Mouse (Mus musculus): Measurements from ENCODE around the gene Myo1e. TPM values are rescaled to one million over a fixed set of nuclear protein-coding genes. Genes with fewer than 3 reads are reported as not detected.

Myo1e gene
- polyA plus RNA-seq, 1 experiment from 2014 or later, result 11.2 TPM

DNA sequence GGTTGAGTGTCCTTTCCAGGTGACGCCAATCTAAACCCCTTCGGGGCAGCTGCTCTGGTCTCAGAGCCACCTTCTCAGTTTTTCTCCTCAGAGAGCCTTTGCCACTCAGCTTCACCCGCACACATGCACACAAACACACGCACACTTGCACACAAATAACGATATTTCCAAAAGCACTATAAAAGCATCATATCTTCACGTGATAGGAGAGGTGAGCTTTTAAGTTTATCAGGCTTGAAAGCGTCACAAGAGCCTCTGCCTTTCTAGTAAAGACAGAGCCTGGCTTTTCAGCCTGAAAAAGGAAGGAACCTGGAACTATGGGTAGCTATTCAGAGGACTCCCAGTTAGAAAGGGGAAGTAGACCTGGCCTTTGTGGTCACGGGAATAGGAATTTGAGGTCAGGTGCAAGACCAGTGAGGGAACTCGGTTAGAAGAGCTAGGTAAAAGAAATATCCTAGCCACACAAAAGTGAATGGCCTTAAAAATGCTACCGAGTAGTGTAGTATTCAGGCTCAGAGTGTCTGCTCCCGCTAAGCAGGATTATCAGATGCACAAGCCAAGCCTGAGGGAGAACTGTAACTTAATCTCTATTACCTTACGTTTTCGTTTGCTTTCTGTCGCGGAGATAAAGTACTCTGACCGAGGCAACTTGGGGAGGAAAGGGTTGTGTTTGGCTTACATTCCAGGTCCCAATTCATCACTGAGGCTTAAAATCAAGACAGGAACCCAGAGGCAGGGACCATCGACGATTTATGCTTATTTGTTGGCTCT lies 178.0 kb downstream of the Myo1e start:
- no peak overlapping the region for H3K4me2 ChIP-seq (ENCODE audit: low read length)
- no peaks in the 10 kb centered on the region for H3K9me3 ChIP-seq (ENCODE audit: control insufficient read depth, low read length)
- H3K4me3 ChIP-seq (ENCODE audit: control insufficient read depth in 1 of 2, insufficient read depth in 1 of 2, low read depth in 1 of 2, low read length in 2 of 2), result no peak overlapping the region
- no peak overlapping the region for H3K9ac ChIP-seq (ENCODE audit: low read length)
- H3K36me3 ChIP-seq (ENCODE audit: control insufficient read depth, insufficient read depth, low read length), result peaks cover 40% of the 10 kb centered on the region
- 81% methylated on average over 18 of the region's 18 CpGs for WGBS
- H3K27me3 ChIP-seq (ENCODE audit: control insufficient read depth, insufficient read depth, low read length), result no peaks in the 10 kb centered on the region
- H3K27ac ChIP-seq (replicated peaks in 1 of 2; ENCODE audit: control insufficient read depth in 1 of 2, insufficient read depth in 1 of 2, low read depth in 2 of 2, low read length in 2 of 2), result no peak overlapping the region
- ATAC-seq (ENCODE audit: insufficient number of reproducible peaks, insufficient read depth, low FRiP score, low read depth), result no peak
- no peaks in the 10 kb centered on the region for H3K4me1 ChIP-seq (ENCODE audit: control insufficient read depth in 2 of 2, insufficient read depth in 2 of 2, low read length in 2 of 2)

DNA sequence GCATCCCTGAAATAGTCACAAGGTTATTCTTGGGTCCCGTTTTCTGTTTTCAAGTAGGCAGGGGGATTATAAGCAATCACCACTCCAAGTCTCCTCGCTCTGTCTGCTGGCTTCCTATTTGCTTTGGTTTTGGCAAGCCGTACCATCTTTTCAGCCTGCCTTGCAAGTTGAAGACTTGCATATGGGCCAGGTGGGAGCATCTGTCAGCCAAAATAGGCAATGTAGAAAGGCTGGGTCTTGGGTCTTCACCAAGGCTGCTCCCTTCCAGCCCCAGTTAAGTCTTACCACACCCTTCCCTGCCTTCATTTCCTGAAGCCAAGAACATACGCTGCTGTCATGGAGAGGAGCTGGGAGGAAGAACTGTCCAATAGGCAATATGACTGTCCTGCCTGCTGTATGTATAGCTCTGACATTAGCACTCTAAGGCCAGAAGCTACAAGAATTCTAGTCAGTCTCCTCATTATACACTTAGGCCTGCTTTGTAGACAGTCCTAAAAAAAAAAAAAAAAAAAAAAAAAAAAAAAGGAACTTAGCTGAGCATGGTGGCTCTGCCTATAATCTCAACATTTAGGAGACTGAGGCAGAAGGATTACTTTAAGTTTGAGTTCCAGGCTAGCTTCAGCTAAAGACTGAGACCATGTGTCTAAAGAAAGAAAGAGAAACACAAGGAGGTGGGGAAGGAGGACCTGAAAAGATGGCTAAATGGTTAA lies 180.4 kb downstream of the Myo1e start:
- no peak overlapping the region for H3K27ac ChIP-seq (replicated peaks in 1 of 2; ENCODE audit: control insufficient read depth in 1 of 2, insufficient read depth in 1 of 2, low read depth in 2 of 2, low read length in 2 of 2)

DNA sequence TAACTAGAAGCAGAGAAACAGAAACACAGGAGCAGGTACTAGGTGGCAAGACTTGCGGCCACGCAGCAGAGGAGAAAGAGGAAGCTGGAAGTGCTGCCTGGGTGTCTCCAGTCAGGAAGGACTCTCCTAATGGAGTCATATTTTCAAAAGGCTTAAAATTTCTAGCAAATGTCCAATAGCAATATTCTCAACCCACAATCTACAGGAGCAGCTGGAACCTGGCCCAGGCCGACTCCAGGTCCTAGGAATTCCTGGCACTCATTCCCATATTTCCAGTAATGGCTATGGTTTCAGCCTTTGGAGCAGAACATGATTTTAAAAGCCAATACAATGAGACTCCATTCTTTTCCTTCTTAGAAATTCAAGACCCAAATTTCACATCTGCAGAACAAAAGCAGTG lies 182.4 kb downstream of the Myo1e start:
- H3K27me3 ChIP-seq (ENCODE audit: control insufficient read depth, insufficient read depth, low read length), result no peaks in the 10 kb centered on the region
- no peak overlapping the region for H3K27ac ChIP-seq (replicated peaks in 1 of 2; ENCODE audit: control insufficient read depth in 1 of 2, insufficient read depth in 1 of 2, low read depth in 2 of 2, low read length in 2 of 2)
- no peaks in the 10 kb centered on the region for H3K4me1 ChIP-seq (ENCODE audit: control insufficient read depth in 2 of 2, insufficient read depth in 2 of 2, low read length in 2 of 2)
- 65% methylated on average over 3 of the region's 3 CpGs for WGBS
- H3K36me3 ChIP-seq (ENCODE audit: control insufficient read depth, insufficient read depth, low read length), result peaks cover 27% of the 10 kb centered on the region
- no peak overlapping the region for H3K4me3 ChIP-seq (ENCODE audit: control insufficient read depth in 1 of 2, insufficient read depth in 1 of 2, low read depth in 1 of 2, low read length in 2 of 2)
- no peak overlapping the region for H3K9ac ChIP-seq (ENCODE audit: low read length)
- H3K9me3 ChIP-seq (ENCODE audit: control insufficient read depth, low read length), result no peaks in the 10 kb centered on the region
- no peak for ATAC-seq (ENCODE audit: insufficient number of reproducible peaks, insufficient read depth, low FRiP score, low read depth)
- no peak overlapping the region for H3K4me2 ChIP-seq (ENCODE audit: low read length)

More for the DNA sequence above, 180.4 kb downstream of the Myo1e start:
- no peak overlapping the region for H3K9ac ChIP-seq (ENCODE audit: low read length)
- no peaks in the 10 kb centered on the region for H3K9me3 ChIP-seq (ENCODE audit: control insufficient read depth, low read length)
- H3K4me1 ChIP-seq (ENCODE audit: control insufficient read depth in 2 of 2, insufficient read depth in 2 of 2, low read length in 2 of 2), result no peaks in the 10 kb centered on the region
- peaks cover 33% of the 10 kb centered on the region for H3K36me3 ChIP-seq (ENCODE audit: control insufficient read depth, insufficient read depth, low read length)
- H3K4me2 ChIP-seq (ENCODE audit: low read length), result no peak overlapping the region
- H3K4me3 ChIP-seq (ENCODE audit: control insufficient read depth in 1 of 2, insufficient read depth in 1 of 2, low read depth in 1 of 2, low read length in 2 of 2), result no peak overlapping the region
- ATAC-seq (ENCODE audit: insufficient number of reproducible peaks, insufficient read depth, low FRiP score, low read depth), result no peak
- H3K27me3 ChIP-seq (ENCODE audit: control insufficient read depth, insufficient read depth, low read length), result no peaks in the 10 kb centered on the region
- 77% methylated on average over 4 of the region's 4 CpGs for WGBS

DNA sequence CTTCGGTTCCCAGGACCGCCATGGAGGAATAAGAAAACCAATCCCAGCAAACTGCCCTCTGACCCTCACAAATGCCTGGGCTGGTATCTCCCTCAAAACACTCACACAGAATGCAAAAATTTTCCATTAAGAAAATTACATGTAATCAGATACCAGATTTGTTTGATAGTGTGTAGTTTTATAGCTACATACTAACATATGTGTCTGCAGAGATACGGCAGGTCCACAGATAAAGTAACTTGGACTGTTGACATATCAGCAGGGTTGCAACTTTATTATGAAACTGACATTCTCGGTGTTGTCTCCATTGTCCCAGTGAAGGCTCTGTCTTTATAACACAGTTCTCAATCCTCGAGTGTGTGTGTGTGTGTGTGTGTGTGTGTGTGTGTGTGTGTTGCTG lies 183.9 kb downstream of the Myo1e start:
- ATAC-seq (ENCODE audit: insufficient number of reproducible peaks, insufficient read depth, low FRiP score, low read depth), result no peak
- WGBS, result 89% methylated on average over 5 of the region's 5 CpGs
- no peak overlapping the region for H3K27ac ChIP-seq (replicated peaks in 1 of 2; ENCODE audit: control insufficient read depth in 1 of 2, insufficient read depth in 1 of 2, low read depth in 2 of 2, low read length in 2 of 2)

DNA sequence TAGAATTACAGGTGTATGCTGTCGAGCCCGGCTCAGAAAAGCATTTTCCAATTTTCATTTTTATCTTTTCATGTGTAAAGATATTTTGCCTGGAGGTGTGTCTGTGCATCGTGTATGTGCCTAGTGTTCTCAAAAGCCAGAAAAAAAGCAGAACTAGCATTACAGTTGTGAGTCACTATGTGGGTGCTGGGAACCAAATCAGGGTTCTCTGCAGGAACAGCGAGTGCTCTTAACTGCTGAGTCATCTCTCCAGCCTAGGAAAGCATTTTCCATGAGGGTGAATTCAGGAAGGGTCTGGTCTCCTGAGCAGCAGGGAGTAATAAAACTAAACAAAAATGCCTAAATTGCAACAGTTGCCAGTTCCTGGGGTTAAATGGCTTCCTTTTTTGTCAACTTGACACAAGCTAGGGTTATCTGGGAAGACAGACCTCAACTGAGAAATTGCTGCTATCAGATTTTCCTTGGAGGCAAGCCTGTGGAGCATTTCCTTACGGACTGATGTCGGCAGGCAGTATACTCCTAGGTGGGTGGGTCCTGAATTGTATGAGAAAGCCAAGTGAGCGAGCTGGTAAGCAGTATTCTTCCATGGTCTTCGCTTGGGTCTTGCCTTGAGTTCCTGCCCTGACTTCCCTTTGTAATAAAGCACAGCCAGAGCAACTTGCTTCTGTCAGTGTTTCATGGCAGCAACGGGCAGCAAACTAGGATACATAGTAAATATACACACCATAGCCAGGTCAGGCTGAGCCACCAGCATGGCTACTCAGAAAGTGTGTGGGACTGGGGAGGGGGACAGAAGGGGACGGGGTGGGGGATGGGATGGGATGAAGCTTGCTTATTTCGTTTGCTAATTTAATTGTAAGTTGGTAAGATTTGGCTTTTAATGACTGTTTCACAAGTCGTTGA lies 184.8 kb downstream of the Myo1e start:
- H3K27ac ChIP-seq (replicated peaks in 1 of 2; ENCODE audit: control insufficient read depth in 1 of 2, insufficient read depth in 1 of 2, low read depth in 2 of 2, low read length in 2 of 2), result no peak overlapping the region
- H3K4me3 ChIP-seq (ENCODE audit: control insufficient read depth in 1 of 2, insufficient read depth in 1 of 2, low read depth in 1 of 2, low read length in 2 of 2), result no peak overlapping the region
- no peak overlapping the region for H3K4me2 ChIP-seq (ENCODE audit: low read length)
- no peak for ATAC-seq (ENCODE audit: insufficient number of reproducible peaks, insufficient read depth, low FRiP score, low read depth)
- no peaks in the 10 kb centered on the region for H3K9me3 ChIP-seq (ENCODE audit: control insufficient read depth, low read length)
- no peak overlapping the region for H3K9ac ChIP-seq (ENCODE audit: low read length)
- 71% methylated on average over 12 of the region's 12 CpGs for WGBS
- no peaks in the 10 kb centered on the region for H3K4me1 ChIP-seq (ENCODE audit: control insufficient read depth in 2 of 2, insufficient read depth in 2 of 2, low read length in 2 of 2)
- H3K36me3 ChIP-seq (ENCODE audit: control insufficient read depth, insufficient read depth, low read length), result peaks cover 26% of the 10 kb centered on the region
- H3K27me3 ChIP-seq (ENCODE audit: control insufficient read depth, insufficient read depth, low read length), result no peaks in the 10 kb centered on the region

More for the DNA sequence above, 183.9 kb downstream of the Myo1e start:
- peaks cover 20% of the 10 kb centered on the region for H3K36me3 ChIP-seq (ENCODE audit: control insufficient read depth, insufficient read depth, low read length)
- no peak overlapping the region for H3K9ac ChIP-seq (ENCODE audit: low read length)
- H3K4me3 ChIP-seq (ENCODE audit: control insufficient read depth in 1 of 2, insufficient read depth in 1 of 2, low read depth in 1 of 2, low read length in 2 of 2), result no peak overlapping the region
- H3K9me3 ChIP-seq (ENCODE audit: control insufficient read depth, low read length), result no peaks in the 10 kb centered on the region
- H3K4me2 ChIP-seq (ENCODE audit: low read length), result no peak overlapping the region
- no peaks in the 10 kb centered on the region for H3K4me1 ChIP-seq (ENCODE audit: control insufficient read depth in 2 of 2, insufficient read depth in 2 of 2, low read length in 2 of 2)
- H3K27me3 ChIP-seq (ENCODE audit: control insufficient read depth, insufficient read depth, low read length), result no peaks in the 10 kb centered on the region

DNA sequence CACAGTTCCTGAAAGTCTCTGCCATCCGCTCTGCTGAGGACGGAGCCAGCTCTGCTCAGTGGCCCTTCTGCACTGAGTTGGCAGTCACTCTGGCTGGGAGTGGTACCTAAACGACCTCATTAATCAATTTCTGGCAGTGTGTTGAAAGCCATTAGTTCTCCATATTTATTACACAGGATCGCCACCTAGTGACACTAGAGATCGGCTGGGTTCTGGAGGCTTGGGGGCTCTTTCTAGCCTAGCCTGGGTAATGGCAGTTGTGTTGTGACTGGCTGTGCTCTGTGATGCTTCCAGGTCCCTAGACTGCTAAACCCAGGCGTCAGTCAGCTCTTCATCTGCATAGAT lies 185.4 kb downstream of the Myo1e start:
- H3K9ac ChIP-seq (ENCODE audit: low read length), result no peak overlapping the region
- no peak overlapping the region for H3K27ac ChIP-seq (replicated peaks in 1 of 2; ENCODE audit: control insufficient read depth in 1 of 2, insufficient read depth in 1 of 2, low read depth in 2 of 2, low read length in 2 of 2)
- no peaks in the 10 kb centered on the region for H3K9me3 ChIP-seq (ENCODE audit: control insufficient read depth, low read length)
- no peaks in the 10 kb centered on the region for H3K27me3 ChIP-seq (ENCODE audit: control insufficient read depth, insufficient read depth, low read length)
- WGBS, result 19% methylated on average over 6 of the region's 6 CpGs
- H3K4me3 ChIP-seq (ENCODE audit: control insufficient read depth in 1 of 2, insufficient read depth in 1 of 2, low read depth in 1 of 2, low read length in 2 of 2), result no peak overlapping the region
- H3K4me2 ChIP-seq (ENCODE audit: low read length), result no peak overlapping the region
- ATAC-seq (ENCODE audit: insufficient number of reproducible peaks, insufficient read depth, low FRiP score, low read depth), result no peak
- no peaks in the 10 kb centered on the region for H3K4me1 ChIP-seq (ENCODE audit: control insufficient read depth in 2 of 2, insufficient read depth in 2 of 2, low read length in 2 of 2)
- peaks cover 27% of the 10 kb centered on the region for H3K36me3 ChIP-seq (ENCODE audit: control insufficient read depth, insufficient read depth, low read length)

DNA sequence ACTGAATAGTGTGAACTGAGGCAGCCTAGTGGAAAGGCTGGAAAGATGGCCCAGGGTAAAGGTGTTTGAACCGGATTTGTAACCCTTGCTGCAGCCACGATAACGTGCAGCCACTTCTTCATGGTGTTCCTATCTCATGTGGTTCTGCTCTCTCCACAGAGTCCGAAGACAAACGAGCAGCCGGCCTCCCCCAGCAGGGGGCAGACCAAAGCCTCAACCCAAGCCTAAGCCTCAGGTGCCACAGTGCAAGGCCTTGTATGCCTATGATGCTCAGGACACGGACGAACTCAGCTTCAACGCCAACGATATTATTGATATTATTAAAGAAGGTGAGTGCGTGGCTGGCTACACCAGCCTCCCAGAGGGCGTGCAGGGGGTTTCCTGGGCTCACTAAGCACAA lies 188.5 kb downstream of the Myo1e start:
- Histone ChIP-seq H3K36me3 (ENCODE audit: control insufficient read depth, insufficient read depth, low read length) (peaks cover 39% of the 10 kb centered on the region), H3K27ac (replicated peaks in 1 of 2; ENCODE audit: control insufficient read depth in 1 of 2, insufficient read depth in 1 of 2, low read depth in 2 of 2, low read length in 2 of 2) (no peak overlapping the region), H3K4me2 (ENCODE audit: low read length) (no peak overlapping the region), H3K9me3 (ENCODE audit: control insufficient read depth, low read length) (no peaks in the 10 kb centered on the region), H3K9ac (ENCODE audit: low read length) (no peak overlapping the region), H3K4me3 (ENCODE audit: control insufficient read depth in 1 of 2, insufficient read depth in 1 of 2, low read depth in 1 of 2, low read length in 2 of 2) (no peak overlapping the region), H3K27me3 (ENCODE audit: control insufficient read depth, insufficient read depth, low read length) (no peaks in the 10 kb centered on the region), H3K4me1 (ENCODE audit: control insufficient read depth in 2 of 2, insufficient read depth in 2 of 2, low read length in 2 of 2) (no peaks in the 10 kb centered on the region)
- ATAC-seq (ENCODE audit: insufficient number of reproducible peaks, insufficient read depth, low FRiP score, low read depth), result no peak
- 86% methylated on average over 12 of the region's 12 CpGs for WGBS

Data from heart, embryonic 14.5 days (tissue).